Mouse (Mus musculus) layer of hippocampus, adult 9-10 months (tissue): ENCODE results near the gene Atxn7l3b.

Experiments used
- DNase-seq: peaks from one replicate; pipeline ENCODE4 v3.0.0; 2022; ENCODE audit warnings: low spot score

Gene Atxn7l3b

GRCm38 (mm10) chr10:112876655-112877393 is 52.0 kb downstream of the Atxn7l3b start:
- no peak for DNase-seq
